Mouse (Mus musculus): ENCODE measurements around the gene Alg3. TPM values are rescaled to one million over a fixed set of nuclear protein-coding genes. Genes with fewer than 3 reads are reported as not detected.

Gene Alg3
- polyA plus RNA-seq (2017; shearing (Covaris generic)) = 40.1 TPM

GRCm38 (mm10) chr16:20611357-20612227, at the start of gene Alg3, which contains the start of the genes Eef1akmt4 and Gm49333:
TSS of gene Alg3 (minus strand) at chr16:20611735.
TSS of gene Eef1akmt4 (plus strand) at chr16:20611593.
TSS of gene Gm49333 (plus strand) at chr16:20611610.

DNA sequence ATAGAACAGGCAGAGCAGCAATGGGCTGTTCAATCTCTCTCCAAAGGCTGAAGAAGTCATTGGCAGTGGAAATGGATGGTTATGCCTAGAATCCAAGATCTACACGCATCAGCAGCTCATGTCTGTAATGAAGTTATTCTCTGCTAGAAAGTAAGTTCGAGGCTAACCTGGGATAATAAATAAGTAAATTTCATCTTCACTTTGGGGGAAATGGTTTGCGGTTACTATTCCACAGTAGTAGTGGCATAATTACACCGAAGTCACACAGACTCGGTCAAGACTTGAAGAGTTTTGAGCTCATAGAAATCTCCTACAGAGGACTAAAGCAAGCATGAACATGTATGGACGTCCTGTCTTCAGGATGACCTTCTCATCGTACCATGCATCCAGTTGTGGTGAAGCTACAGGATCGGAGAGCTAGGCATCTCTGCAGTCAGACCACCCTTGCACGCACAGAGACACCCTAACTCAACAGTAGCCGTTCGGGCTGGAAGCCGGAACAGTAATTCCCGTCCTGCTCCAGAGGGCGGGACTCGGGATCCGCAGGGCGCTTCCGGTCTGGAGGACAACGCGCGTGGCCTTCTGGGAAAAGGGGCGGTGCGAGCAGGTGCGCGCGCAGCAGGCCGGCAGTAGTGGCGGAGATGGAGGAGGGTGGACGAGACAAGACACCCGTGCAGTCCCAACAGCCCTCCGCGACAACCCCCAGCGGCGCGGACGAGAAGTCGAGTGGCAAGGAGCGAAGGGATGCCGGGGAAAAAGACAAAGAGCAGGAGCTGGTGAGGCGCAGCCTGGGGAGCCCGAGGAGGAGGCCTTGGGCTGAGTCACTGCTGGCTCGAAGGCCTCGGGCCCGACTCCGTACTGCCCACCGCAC, 39.8 kb upstream of the Alg3 start, which contains the start of gene Psmd2:
TSS of gene Psmd2 (plus strand) at position 577 of the 871 bp plus-strand sequence.

DNA sequence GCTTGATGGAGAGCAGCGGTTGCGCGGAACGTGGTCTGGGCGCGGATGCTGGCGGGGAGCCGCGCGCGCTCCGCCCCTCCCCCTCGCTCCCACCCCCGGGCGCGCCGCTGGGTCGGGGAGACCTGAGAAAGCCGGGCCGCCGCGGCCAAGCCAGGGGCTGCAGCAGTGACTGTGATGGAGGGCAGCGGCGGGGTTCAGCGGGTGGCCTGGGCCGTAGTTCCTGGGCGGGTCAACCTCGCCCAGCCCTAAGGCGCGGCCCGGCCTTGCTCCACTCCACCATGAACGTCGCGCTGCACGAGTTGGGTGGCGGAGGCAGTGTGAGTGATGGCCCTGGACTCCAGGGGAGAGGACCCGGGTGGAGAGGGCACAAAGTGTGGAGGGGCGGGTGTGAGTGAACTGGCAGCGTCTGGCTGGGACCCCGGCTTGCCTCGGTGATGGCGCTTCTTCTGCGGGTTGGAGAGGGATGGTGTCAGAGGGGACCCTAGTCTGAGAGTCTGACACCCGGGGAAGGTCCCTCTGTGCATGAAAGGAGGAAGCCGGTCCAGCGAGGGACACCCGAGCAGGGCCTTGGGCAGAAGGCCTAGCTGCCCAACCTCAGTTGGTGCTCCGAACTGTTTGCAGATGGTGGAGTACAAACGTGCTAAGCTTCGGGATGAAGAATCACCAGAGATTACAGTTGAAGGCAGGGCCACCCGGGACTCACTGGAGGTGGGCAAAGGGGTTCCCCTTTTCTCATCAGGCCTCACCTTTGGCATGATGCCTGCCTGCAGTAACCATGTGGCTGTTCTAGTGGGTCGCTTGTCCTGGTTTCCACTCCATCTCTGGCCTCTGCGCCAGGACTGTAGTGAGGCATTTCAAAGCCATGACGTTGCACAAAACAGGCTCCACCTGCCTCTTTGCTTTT, 18.4 kb upstream of the Alg3 start, which contains the start of gene Ece2:
TSS of gene Ece2 (plus strand) at position 98 of the 904 bp plus-strand sequence.

GRCm38 (mm10) chr16:20621191-20621990, 9.9 kb upstream of the Alg3 start, which contains the start of gene Camk2n2:
TSS of gene Camk2n2 (minus strand) at chr16:20621287.

DNA sequence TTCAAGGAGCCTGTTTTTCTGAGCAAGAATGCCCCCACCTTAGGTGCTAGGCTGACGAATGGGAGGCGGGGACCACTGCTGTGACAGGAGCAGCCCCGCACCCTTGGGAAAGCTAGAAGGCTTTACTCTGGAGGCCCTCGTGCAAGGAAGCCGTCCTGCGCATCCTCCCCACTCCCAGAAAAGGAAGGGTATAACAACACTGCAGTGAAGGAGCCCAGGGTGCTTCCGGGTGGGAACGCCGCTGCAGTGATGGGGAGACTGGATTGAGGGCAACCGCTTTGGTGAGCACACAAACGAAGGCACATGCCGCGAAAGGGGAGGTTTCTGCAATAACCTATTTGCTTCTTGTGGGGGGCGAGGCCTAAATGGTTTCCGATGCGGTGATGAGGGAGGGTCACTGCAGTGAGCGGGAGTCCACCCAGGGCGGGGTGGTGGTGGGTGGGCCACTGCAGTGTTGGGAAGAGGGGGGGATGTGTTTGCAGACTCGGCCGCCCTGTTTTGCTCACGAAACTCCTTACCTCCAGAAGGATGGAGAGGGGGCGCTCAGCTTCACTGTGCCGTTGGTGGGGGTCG, 22.1 kb downstream of the Alg3 start, which contains the start of gene Vwa5b2:
TSS of gene Vwa5b2 (plus strand) at position 106 of the 573 bp plus-strand sequence.

Other genes with a start within 250 kb of the Alg3 start
- 32.8 TPM for gene Abcc5, start 185.3 kb downstream of the Alg3 start, polyA plus RNA-seq (2017; shearing (Covaris generic))
- 74.1 TPM for gene Eif2b5, start 112.9 kb downstream of the Alg3 start, polyA plus RNA-seq (2017; shearing (Covaris generic))
- gene Dvl3, start 94.8 kb downstream of the Alg3 start, polyA plus RNA-seq (2017; shearing (Covaris generic)) = 28.3 TPM
- gene Ap2m1, start 76.3 kb downstream of the Alg3 start, polyA plus RNA-seq (2017; shearing (Covaris generic)) = 410 TPM
- 71.0 TPM for gene Abcf3, start 63.2 kb downstream of the Alg3 start, polyA plus RNA-seq (2017; shearing (Covaris generic))
- 0.07 TPM for gene Vwa5b2, start 22.3 kb downstream of the Alg3 start, polyA plus RNA-seq (2017; shearing (Covaris generic))
- gene Eef1akmt4, start 142 bp downstream of the Alg3 start, polyA plus RNA-seq (2017; shearing (Covaris generic)) = 20.3 TPM
- not detected for gene Gm49333, start 125 bp downstream of the Alg3 start, polyA plus RNA-seq (2017; shearing (Covaris generic))
- 0.28 TPM for gene Camk2n2, start 9.6 kb upstream of the Alg3 start, polyA plus RNA-seq (2017; shearing (Covaris generic))
- gene Ece2, start 18.1 kb upstream of the Alg3 start, polyA plus RNA-seq (2017; shearing (Covaris generic)) = not detected
- gene Psmd2, start 39.9 kb upstream of the Alg3 start, polyA plus RNA-seq (2017; shearing (Covaris generic)) = 258 TPM
- gene Eif4g1, start 56.6 kb upstream of the Alg3 start, polyA plus RNA-seq (2017; shearing (Covaris generic)) = 130 TPM
- gene Fam131a, start 81.5 kb upstream of the Alg3 start, polyA plus RNA-seq (2017; shearing (Covaris generic)) = 0.95 TPM
- 62.2 TPM for gene Polr2h, start 105.9 kb upstream of the Alg3 start, polyA plus RNA-seq (2017; shearing (Covaris generic))
- gene Clcn2, start 106.0 kb upstream of the Alg3 start, polyA plus RNA-seq (2017; shearing (Covaris generic)) = 4.7 TPM
- gene Chrd, start 121.4 kb upstream of the Alg3 start, polyA plus RNA-seq (2017; shearing (Covaris generic)) = not detected
- not detected for gene Thpo, start 122.8 kb upstream of the Alg3 start, polyA plus RNA-seq (2017; shearing (Covaris generic))